Mouse (Mus musculus): ENCODE data around the gene U2af1.

DNA sequence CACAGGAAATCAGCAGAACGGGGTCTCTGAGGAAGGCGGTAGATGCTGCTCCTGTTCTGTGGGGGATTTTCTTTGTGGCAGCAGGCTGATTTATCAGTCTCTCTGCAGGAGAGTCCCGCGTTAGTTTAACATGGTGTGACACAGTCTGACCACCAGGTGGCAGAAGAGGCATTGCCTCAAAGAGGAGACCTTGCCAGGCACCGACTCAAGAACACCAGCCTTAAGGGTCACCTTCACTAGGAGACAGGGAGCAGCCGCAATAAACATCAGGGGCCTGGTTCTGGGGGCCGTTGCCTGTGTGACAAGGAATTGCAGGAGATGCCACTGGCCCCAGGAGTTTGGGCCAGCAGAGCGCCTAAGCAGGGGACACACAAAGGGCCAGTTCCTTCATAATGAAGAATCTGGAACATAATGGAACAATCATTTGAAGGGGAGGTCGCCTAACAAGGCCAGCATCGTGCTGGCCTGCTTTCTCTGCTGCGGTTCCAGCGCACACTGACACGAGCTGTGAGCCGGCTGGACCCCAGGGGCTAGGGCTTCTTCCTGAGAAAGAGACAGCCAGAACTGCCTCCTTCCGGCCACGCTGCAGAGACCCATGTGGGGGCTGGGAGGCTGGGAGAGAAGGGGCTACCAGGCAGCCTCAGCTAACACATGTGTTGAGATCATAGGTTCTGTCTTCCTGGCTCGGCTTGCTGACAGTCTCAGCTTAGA is 27.0 kb upstream of the U2af1 start:
- TF ChIP-seq CTCF (IDR thresholded peaks at IDR 0.05; ENCODE audit: low read depth, low read length) (peak; percentile 71), POLR2AphosphoS5 (IDR thresholded peaks at IDR 0.05; ENCODE audit: insufficient replicate concordance, low read depth, low read length) (no peak)
